Mouse (Mus musculus): ENCODE measurements at regions not wholly inside any gene's neighbourhood (a gene's known extent, or its start where the extent isn't known, plus 50 kb on each side); places are given as distances from the start of the nearest gene placed in this dataset.

GRCm38 (mm10) chr8:103442420-103443125, 657.1 kb upstream of the Cdh11 start:
- DNase-seq: no peak

- DNase-seq: no peak
Measured at GRCm38 (mm10) chr8:103444577-103444976, 656.8 kb upstream of the Cdh5 start.

DNA sequence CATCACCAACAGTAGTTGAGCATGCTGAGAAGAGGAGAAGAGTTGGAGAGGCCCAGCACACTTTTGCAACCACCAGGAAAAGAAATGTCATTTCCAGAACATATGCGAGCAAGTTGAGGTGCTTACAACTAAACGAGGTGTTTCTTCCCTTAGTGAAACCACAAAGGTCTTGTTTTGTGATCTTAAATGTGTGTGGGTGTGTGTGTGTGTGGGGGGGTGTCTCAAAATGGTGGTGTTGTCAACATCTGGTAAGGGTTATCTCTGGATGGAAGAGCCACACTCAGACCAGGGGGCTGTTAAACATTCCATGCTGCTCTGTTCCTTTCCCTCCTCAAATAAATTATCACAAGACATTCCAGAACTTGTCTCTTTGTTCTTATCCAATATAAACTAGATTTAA, 656.0 kb upstream of the Cdh5 start:
- no peak for DNase-seq

DNA sequence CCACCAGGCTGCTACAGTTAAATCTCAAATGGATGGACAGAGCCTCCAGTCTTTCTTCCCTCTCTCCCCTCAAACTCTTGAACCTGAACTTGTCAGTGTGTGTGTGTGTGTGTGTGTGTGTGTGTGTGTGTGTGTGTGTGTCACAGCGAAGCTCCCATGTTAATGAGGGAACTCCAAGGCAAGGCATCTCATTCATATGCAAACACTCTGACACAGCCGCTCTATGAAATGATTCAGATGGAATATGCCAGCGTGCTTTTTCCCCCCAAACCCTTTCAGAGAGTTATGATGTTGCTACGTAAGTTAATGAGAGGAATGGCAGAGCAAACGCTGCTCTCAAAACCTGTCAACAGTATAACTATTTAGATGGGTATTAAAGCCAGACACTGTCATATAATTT, 653.5 kb upstream of the Cdh5 start:
- no peak for DNase-seq

- DNase-seq: no peak
Measured at GRCm38 (mm10) chr8:103451381-103452018, 649.9 kb upstream of the Cdh5 start.

GRCm38 (mm10) chr8:103457176-103457575, 644.2 kb upstream of the Cdh5 start:
- DNase-seq: no peak

- no peak for DNase-seq
Measured at GRCm38 (mm10) chr8:103463557-103463956, 637.9 kb upstream of the Cdh5 start.

GRCm38 (mm10) chr8:103464777-103465353, 636.6 kb upstream of the Cdh5 start:
- DNase-seq: no peak

DNA sequence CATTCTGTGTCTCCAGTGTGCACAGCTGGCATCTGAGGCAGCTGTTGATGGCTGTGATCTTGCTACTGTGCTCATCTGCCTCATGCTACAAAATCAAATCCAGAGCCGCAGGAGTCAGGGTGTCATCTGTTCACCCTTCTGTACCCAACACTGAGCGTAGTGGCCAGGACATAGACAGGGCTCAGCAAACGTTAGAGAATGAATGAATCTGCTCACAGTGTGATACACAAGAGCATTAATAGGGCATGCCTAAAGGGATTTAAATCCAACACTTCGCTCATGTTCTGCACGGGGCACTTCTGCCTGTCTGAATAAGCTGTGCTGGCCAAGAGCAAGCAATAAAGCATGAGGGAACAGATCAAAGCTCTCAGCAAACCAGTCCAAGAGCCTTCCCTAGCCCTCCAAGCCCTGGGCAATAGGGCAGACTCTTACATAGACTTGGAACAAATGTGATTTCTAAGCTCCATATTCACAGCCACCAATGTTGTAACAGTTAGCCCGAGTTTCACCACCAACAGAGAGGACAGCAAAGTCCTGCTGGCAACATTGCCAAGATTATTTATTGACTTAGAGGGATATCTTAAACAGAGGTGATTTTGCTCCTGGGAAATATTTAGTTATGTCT, 633.8 kb upstream of the Cdh5 start:
- DNase-seq: no peak

DNA sequence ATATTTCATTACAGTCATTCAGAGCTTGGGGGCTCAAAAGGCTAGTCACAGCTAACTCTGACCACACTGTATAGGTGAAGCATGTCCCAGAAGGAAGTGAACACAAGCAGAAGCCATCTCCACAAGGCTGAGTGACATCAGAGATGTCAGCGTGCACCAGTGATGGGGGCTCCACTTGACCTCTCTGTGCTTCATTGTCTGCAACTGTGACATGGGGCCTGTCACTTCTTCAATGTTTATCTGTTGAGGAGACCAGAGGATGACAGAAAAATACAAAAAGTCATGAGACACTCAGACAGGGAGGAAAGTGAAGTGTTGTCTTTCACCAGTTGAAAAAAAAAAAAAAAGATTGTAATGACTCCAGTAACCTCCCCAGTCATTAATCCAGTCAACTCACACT, 632.4 kb upstream of the Cdh5 start:
- DNase-seq: no peak

GRCm38 (mm10) chr8:103470316-103470715, 631.1 kb upstream of the Cdh5 start:
- DNase-seq: no peak

GRCm38 (mm10) chr8:103475816-103476797, 625.3 kb upstream of the Cdh5 start:
- no peak for DNase-seq

- no peak for DNase-seq
Measured at GRCm38 (mm10) chr8:103482033-103482720, 619.2 kb upstream of the Cdh5 start.

- no peak for DNase-seq
Measured at GRCm38 (mm10) chr8:103485441-103485840, 616.0 kb upstream of the Cdh5 start.

- no peak for DNase-seq
Measured at GRCm38 (mm10) chr8:103489411-103489810, 612.0 kb upstream of the Cdh5 start.

DNA sequence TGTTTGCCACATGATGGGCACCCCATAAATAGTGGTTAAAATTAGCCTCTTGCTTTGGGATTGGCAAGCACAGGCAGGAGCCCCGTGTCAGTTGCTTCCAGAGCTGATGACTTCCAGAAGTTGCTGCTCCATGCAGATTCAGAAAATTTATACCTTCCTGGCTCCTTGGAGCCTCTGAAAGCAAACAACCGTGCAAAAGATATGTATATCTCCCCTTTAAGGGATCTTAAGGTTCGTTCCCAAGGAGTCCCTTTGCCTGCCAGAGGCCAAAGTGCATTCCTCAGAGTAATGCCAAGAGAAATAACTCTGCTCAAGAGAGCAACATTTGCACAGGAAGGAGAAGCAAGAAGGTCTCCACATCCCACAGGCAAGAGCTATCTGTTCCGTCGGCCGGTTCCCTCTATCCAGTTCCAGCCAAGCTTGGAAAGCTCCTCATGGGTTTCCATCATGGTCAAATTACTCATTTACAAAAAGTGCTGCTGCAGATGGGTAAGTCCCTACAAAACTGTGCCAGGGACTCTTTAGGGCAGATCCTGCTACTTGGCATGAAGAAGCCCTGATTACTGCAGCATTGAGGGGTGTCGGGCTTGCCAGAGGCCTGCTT, 608.4 kb upstream of the Cdh5 start:
- DNase-seq: no peak

GRCm38 (mm10) chr8:103493932-103494493, 607.4 kb upstream of the Cdh5 start:
- no peak for DNase-seq

- DNase-seq: no peak
Measured at GRCm38 (mm10) chr8:103494670-103495069, 606.8 kb upstream of the Cdh5 start.

DNA sequence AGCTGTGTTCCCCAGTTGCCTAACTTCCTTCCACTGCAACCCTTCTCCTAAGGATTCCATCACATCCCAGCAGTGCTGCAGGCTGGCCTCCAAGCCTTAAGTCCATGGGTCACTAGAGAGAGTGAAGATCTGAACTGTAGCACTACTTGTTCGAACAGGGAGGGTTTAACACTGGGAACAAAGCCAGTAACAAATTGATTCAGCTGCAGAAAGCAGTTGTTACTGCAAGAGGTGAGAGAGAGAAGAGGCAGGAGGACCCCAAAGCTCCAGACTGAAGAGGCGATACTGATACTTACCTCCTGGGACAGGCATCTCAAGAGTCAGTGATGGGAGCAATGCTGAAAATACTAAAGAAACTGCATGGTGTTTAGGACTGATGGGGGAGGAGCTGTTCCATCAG, 600.1 kb upstream of the Cdh5 start:
- DNase-seq: no peak

DNA sequence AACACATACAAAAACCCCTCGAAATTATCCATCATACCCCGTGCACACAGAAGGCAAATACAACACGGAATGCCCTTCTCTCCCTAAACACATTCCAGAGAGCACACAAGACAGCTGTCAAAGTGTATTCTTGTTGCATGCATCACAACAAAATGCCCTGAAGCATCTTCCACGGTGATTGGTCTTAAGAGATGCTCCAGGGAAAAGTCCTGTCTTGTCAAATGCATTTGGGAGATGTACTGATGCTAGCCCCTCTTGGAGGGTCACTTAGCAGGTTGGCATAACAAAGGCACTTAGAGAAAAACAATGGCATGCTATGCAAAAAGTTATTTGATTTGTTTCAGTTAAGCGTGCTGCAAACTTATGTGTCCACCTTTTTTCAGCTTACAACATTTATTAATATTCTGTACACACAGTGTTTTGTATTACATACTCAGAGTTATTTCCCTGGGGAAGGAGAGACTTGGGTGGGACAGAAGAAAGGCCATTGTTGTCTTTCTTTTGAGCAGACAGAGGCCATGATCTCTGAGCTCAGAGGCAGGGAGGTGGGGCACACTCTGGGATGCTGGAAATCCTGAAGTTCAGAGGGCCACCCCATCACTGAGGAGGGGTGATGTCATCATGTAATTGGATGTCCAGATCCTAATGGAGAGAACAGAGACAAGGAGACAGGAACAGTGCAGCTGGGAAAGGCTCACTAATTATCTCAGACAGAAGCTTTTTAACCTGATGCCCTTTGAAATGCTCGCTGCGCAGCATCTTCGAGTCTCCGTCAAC, 598.2 kb upstream of the Cdh5 start:
- DNase-seq: no peak
